Mouse (Mus musculus): Measurements from ENCODE around the gene Atxn10.

Gene Atxn10

DNA sequence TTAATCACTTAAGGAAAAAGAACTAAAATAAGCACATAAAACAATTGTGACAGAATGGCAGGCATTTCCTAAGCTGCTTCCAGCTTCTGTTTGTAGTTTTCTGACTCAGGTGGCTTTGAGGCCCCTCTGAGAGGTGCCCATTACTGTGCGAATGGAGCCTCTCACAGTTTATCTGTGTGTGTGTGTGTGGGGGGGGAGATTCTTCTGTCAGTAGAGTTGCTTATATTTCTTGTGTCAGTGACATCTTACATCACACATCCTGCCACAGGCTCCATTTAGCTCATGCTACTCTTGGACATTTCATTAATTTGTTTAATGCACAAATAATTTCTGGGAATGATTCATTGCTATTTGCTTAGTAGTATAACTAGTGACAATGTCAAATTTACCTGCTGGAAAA is 70.8 kb downstream of the Atxn10 start:
- no peak for DNase-seq

DNA sequence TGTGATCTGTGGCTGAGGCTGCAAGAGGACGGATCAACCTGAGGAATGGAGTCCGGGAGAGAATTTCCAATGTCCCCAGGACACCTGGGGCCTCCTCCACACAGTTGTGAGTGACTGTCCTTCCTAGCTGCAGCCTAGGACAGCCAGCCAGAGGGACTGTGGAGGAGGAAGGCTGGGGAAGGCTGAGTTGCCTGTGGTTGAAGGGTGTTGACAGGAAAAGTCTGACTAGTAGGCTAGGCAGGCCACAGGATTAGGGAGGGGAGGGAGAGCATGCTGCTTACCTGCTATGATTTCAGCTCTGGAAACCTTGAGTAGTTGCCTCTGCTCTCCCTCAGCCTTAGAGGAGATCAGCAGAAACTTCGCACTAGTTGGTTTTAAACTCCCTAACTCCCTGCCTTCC is 71.3 kb downstream of the Atxn10 start:
- DNase-seq = no peak

DNA sequence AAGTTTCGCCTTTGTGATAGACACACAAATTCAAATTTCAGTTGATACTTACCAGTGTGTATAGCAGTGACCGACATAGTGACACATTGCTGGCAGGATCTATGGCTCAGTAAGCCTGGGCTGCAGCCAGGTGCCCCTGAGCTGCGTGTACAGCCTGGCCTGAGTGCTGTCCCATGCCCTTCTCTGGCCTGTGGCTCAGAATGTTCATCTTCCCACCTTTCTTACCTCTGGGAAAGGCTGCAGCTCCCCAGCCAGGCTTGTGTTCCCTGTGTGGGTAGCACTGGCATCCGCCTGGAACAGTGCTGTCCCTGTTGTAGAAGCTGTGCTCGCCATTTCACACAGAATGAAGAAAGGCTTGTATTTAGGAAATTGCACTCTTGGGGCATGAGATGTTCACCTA is 72.7 kb downstream of the Atxn10 start:
- DNase-seq = no peak

DNA sequence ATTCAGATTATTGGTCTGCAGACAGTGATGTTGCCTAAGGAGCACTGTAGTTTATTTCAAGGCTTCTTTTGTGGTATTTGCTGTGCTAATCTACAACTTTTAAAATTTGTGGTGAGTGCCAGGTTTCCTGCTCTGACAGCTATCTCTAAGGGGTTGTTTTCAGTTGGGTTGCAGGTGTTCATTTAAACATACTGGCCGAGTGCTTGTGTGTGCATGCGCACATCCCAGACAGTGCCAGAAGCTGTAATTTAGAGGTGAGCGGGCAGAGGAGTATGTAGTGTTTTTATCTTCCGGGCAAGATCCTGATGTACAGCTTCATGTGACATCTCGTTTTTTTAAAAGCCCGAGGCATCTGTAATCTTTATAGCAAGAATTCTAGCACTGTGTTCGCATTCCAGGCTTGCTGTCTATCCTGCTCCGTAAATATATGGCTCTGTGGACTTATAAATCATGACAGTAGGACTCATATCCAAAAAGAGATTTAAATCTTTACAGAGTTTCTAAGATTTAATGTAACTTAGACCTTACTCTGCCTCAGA is 73.3 kb downstream of the Atxn10 start:
- no peak for DNase-seq

GRCm38 (mm10) chr15:85409836-85410235 is 73.8 kb downstream of the Atxn10 start:
- DNase-seq = peak; percentile 19

DNA sequence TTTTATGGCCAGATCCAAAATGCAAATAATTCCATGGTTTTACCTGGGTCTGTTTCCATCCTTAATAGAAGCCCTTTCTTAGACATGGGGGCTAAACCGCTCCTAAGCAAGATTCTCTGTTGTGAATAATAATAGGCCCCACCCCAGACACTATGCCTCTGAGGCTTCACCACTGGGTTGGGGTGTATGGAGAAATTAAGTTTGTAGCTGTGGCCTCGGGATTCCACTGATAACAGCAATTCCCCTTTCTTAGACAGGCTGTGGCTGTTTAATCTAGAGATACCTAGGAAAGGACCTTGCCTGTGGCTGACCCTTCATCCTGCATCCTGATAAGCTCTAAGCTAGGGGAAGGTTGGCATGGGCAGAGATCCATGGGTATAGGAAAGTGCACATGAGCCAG is 78.6 kb downstream of the Atxn10 start:
- DNase-seq = no peak

- no peak for DNase-seq
Observed at GRCm38 (mm10) chr15:85420686-85421085, 84.6 kb downstream of the Atxn10 start.

DNA sequence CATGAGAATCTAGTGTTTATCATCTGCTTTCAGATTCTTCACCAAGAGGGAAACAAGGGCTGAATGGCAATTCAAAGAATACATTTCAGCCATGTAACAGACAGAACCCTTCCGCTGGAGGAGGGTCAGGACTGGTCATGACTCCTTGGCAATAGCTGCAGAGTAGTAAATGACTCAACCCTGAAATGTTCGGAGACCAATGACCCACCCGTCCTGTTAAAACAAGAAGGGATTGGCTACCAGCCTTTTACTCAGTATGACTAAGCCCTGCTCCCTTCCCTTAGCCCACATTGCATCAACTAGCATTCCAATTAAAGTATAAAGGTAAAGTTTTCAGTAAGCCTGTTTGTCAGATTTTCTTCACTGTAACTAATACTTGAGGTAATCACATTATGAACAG is 88.2 kb downstream of the Atxn10 start:
- DNase-seq = peak; percentile 18

DNA sequence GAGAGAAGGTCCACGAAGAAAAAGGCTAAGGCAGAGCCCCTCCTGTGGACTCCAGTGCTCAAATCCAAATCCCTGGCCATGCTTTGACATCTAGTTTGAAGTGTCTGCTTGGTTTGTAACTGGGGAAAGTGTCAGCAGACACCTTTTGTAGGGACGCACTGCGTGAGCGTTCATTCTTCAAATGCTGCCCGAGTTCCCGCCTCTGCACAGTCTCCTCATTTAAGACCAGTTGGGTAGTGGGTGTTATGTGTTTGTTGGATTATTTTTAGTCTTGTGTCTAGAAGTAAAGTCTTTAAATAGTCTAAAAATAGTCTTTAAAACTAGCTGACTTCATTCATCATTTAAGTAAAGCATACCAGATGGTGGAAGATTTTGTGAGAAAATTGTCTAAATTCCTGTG is 92.1 kb downstream of the Atxn10 start:
- no peak for DNase-seq

DNA sequence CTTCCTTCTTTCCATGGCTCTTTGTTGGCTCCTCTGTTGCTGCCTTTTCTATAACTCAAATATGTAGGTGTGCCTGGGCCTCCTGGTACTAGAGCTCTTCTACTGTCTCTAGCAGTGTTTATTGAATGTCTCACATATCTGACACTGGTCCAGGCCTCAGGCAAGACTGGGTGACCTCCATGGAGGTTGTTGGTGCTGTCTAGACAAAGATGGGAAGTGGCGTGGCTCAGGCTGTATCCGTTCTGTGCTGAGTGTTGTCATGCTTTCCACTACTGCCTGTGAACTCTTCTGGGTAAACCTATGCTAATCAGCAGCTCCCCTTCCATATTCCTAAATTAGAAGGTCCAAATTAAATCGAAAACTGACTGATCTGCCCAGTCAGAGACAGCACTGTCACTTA is 106.5 kb downstream of the Atxn10 start:
- DNase-seq = no peak

DNA sequence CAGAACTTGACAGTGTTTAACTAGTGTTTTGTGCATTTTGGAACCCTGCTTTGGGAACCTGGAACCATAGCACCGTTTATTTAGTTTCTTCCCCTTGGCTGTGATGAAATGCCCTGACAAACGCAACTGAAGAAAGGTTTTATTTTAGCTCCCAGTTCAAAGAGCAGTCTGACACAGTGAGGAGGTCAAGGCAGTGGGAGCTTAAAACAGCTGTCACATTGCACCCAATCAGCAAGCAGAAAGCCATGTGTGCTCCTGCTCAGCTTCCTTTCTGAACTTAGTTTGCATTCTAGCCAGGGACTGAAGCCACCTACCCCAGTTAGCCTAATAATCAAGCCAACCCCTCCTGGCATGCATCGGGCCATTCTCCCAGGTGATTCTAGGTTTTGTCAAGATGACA is 110.6 kb downstream of the Atxn10 start:
- no peak for DNase-seq

GRCm38 (mm10) chr15:85456891-85457290 is 120.8 kb downstream of the Atxn10 start:
- DNase-seq = no peak

- DNase-seq = no peak
Observed at GRCm38 (mm10) chr15:85457838-85458237, 121.8 kb downstream of the Atxn10 start.

- no peak for DNase-seq
Observed at GRCm38 (mm10) chr15:85458631-85459082, 122.6 kb downstream of the Atxn10 start.

GRCm38 (mm10) chr15:85461541-85461940 is 125.5 kb downstream of the Atxn10 start:
- no peak for DNase-seq

GRCm38 (mm10) chr15:85462138-85462537 is 126.1 kb downstream of the Atxn10 start:
- DNase-seq = no peak

DNA sequence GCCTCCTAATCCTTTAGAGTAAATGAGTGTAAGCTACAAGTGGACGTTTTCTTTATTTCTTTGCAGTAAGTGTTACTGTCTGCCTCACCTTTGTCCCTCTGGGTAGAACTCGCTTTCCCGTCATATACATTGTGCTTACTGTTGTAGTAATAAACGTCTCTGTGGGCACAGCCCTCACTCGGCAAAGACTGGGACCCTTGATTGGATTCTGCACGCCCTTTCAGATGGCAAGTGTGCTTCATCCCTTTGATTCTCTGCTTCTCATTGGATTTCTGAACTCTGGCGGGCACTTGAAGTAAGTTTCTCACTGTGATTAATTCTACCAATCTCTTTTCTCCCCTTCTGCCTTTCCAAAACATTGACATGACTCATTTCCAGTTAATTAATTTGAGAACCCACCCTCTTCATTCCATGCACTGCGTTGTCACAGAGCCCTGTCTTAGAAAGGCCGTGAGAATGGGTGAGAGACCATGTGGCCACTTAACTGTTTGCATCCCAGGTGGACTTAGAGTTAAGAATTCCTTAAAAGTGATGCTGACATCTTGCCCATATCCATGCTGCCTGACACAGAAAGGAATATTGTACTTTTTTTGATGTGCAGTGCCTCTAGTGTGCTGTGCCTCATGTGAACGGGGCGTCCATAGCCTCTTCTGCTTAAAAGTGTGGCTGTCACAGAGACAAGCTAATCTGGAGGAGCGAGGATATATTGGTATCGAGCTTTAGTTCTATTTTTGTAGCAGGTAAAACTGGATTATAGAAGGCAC is 127.2 kb downstream of the Atxn10 start:
- DNase-seq = no peak

GRCm38 (mm10) chr15:85464190-85464589 is 128.1 kb downstream of the Atxn10 start:
- no peak for DNase-seq

GRCm38 (mm10) chr15:85464823-85465565 is 128.9 kb downstream of the Atxn10 start:
- DNase-seq = peak; percentile 71

GRCm38 (mm10) chr15:85466456-85467067 is 130.5 kb downstream of the Atxn10 start:
- no peak for DNase-seq

GRCm38 (mm10) chr15:85469401-85469800 is 133.4 kb downstream of the Atxn10 start:
- DNase-seq = peak; percentile 34

- peak; percentile 47 for DNase-seq
Observed at GRCm38 (mm10) chr15:85474697-85475096, 138.7 kb downstream of the Atxn10 start.

DNA sequence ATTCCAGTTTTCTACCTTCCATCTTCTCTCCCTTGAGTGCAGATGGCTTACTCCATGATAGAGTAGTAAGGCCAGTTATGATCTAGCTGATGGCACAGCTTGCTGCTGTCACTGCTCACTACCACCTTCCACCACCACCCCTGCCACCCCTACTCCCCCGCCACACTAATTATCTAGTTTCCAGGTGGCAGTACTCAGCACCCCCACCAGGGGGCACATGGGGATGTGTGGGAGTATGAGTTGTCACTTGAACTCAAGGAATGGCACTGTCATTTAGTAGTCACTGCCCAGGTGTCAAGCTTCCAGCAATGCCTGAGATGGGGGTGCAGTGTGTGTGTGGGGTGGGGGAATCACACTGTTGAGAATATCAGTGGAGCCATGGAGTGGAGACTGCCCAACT is 141.5 kb downstream of the Atxn10 start:
- DNase-seq = peak; percentile 84

- DNase-seq = no peak
Observed at GRCm38 (mm10) chr15:85479365-85479764, 143.3 kb downstream of the Atxn10 start.

Data from kidney, postnatal 10 days (tissue).